In the genomic region with DNA sequence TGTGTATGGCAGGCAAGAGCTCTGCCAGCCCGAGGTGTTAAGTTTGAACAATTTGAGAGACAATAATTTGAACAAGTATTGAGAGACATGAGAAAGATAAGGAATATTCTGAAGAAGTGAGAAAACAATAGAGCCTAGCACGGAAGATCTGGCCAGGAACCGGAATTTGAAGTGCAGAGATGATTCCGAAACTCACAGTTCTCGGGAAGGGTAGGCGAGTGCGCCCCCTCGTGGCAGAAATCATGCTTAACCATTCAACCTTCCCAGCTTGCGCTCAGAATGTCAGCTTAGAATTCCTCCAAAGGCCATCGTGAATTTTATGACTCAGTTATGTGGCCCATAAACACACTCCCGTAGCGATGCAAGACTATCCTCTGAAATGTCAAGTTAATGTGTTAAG, we compare ENCODE assay signal across 1 mouse cellular context.
TF ChIP-seq lines count a peak whose summit lies in the region.

No protein-coding gene starts in this region.

TF ChIP-seq in MEL, 35 proteins besides CTCF, POLR2A, EP300 and RAD21:
- TF ChIP-seq ZNF384 (IDR thresholded peaks at IDR 0.05; ENCODE audit: low read depth, low read length) (peak; percentile 89), TAL1 (IDR thresholded peaks at IDR 0.05; ENCODE audit: low read length) (no peak), TBP (IDR thresholded peaks at IDR 0.05; ENCODE audit: low read depth, low read length) (no peak), JUND (IDR thresholded peaks at IDR 0.05; ENCODE audit: low read depth, low read length) (peak; percentile 53; the same call in 1 of the 2 replicates), MAFK (IDR thresholded peaks at IDR 0.05; ENCODE audit: borderline replicate concordance, low read depth, low read length) (no peak), ELF1 (IDR thresholded peaks at IDR 0.05; ENCODE audit: low read depth, low read length) (peak; percentile 68), ZKSCAN1 (IDR thresholded peaks at IDR 0.05; ENCODE audit: low read depth, low read length) (no peak), CHD2 (IDR thresholded peaks at IDR 0.05; ENCODE audit: low read length) (no peak), ETS1 (IDR thresholded peaks at IDR 0.05; ENCODE audit: low read depth, low read length) (peak; percentile 35; the same call in 1 of the 2 replicates), E2F4 (IDR thresholded peaks at IDR 0.05; ENCODE audit: borderline replicate concordance, low read depth, low read length) (no peak), USF2 (IDR thresholded peaks at IDR 0.05; ENCODE audit: borderline replicate concordance in 1 of 2, insufficient read depth in 1 of 2, low read depth in 1 of 2, low read length in 2 of 2) (no peak), MEF2A (IDR thresholded peaks at IDR 0.05; ENCODE audit: extremely low read depth, insufficient replicate concordance, low read depth, low read length, poor library complexity, severe bottlenecking) (no peak), MYC (IDR thresholded peaks at IDR 0.05; ENCODE audit: low read depth, low read length) (0 out of 2 replicates have a peak, but pooled peaks have one; percentile 42), UBTF (IDR thresholded peaks at IDR 0.05; ENCODE audit: borderline replicate concordance, insufficient read depth, low read depth, low read length) (no peak), USF1 (IDR thresholded peaks at IDR 0.05; ENCODE audit: low read depth, low read length) (0 out of 2 replicates have a peak, but pooled peaks have one; percentile 20), ZMIZ1 (IDR thresholded peaks at IDR 0.05; ENCODE audit: low read depth, low read length) (0 out of 2 replicates have a peak, but pooled peaks have one; percentile 37), BHLHE40 (IDR thresholded peaks at IDR 0.05; ENCODE audit: borderline replicate concordance, low read depth, low read length) (0 out of 2 replicates have a peak, but pooled peaks have one; percentile 42), GABPA (IDR thresholded peaks at IDR 0.05; ENCODE audit: low read depth, low read length) (no peak), SIN3A (IDR thresholded peaks at IDR 0.05; ENCODE audit: low read length) (peak; percentile 81), MAX (IDR thresholded peaks at IDR 0.05; ENCODE audit: low read length) (peak; percentile 75), SMC3 (IDR thresholded peaks at IDR 0.05; ENCODE audit: low read depth, low read length) (peak; percentile 94), TCF12 (IDR thresholded peaks at IDR 0.05; ENCODE audit: low read depth, low read length) (no peak), MAZ (IDR thresholded peaks at IDR 0.05; ENCODE audit: low read depth, low read length) (no peak; the same call in 1 of the 2 replicates), POLR2AphosphoS2 (IDR thresholded peaks at IDR 0.05; ENCODE audit: low read length) (no peak), HCFC1 (IDR thresholded peaks at IDR 0.05; ENCODE audit: low read depth, low read length) (peak; percentile 68), MXI1 (IDR thresholded peaks at IDR 0.05; ENCODE audit: low read depth, low read length) (0 out of 2 replicates have a peak, but pooled peaks have one; percentile 46), KAT2A (conservative IDR thresholded peaks at IDR 0.05; ENCODE audit: low read depth, low read length) (no peak), MYB (IDR thresholded peaks at IDR 0.05; ENCODE audit: low read depth, low read length) (no peak), NELFE (IDR thresholded peaks at IDR 0.05; ENCODE audit: low read depth, low read length) (no peak), ZC3H11A (IDR thresholded peaks at IDR 0.05; ENCODE audit: low read depth, low read length) (peak; percentile 89), POLR2AphosphoS5 (IDR thresholded peaks at IDR 0.05; ENCODE audit: borderline replicate concordance, low read depth, low read length) (no peak), RCOR1 (IDR thresholded peaks at IDR 0.05; ENCODE audit: low read depth, low read length) (peak; percentile 13; the same call in 1 of the 2 replicates), CHD1 (IDR thresholded peaks at IDR 0.05; ENCODE audit: low read depth, low read length) (no peak), NRF1 (IDR thresholded peaks at IDR 0.05; ENCODE audit: insufficient read depth, low read depth, low read length, poor library complexity, severe bottlenecking) (no peak), GATA1 (IDR thresholded peaks at IDR 0.05; ENCODE audit: low read depth, low read length) (0 out of 2 replicates have a peak, but pooled peaks have one; percentile 33)
